Mouse (Mus musculus) activated CD4-positive, CD25-positive, alpha-beta regulatory T cell (primary cell): ENCODE measurements around the gene Izumo2. TPM values are rescaled to one million over a fixed set of nuclear protein-coding genes. Genes with fewer than 3 reads are reported as not detected.

Experiments
- polyA plus RNA-seq, 2 experiments: library from polyadenylated mRNA; unstranded; fragments of 100-300 nt; shearing (Covaris generic); gene quantifications; one replicate each; pipeline ENCODE4 v1.2.1; 2017

Izumo2 gene
- not detected for polyA plus RNA-seq

GRCm38 (mm10) chr7:44708574-44708973, at the start of gene Izumo2:
Gene Izumo2 (plus strand): TSS chr7:44708742.

DNA sequence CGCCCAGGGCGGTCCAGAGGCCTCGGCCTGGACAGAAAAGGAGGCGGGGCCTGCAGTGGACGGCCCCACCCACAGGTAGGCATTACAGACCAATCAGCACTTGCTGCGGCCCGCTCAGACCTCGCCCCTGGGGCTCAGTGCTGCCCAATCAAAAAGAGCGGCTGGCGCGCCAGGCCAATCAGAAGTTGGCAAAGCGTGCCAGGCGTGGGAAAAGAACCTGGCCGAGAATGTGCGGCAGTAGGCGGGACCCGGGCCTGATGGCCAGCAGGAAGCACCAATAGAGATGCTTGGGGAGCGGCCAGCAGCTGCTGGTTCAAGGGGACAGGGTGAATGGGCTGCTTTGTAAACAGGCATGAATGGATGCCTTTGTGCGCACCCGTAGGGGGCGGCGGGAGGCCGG, 37.7 kb upstream of the Izumo2 start, which contains the start of gene Myh14:
Myh14 (minus strand) TSS at position 41 of the 400 bp plus-strand sequence.

GRCm38 (mm10) chr7:44748101-44749044, 39.8 kb downstream of the Izumo2 start, which contains the start of gene Vrk3:
Gene Vrk3 (plus strand): TSS chr7:44748413.

DNA sequence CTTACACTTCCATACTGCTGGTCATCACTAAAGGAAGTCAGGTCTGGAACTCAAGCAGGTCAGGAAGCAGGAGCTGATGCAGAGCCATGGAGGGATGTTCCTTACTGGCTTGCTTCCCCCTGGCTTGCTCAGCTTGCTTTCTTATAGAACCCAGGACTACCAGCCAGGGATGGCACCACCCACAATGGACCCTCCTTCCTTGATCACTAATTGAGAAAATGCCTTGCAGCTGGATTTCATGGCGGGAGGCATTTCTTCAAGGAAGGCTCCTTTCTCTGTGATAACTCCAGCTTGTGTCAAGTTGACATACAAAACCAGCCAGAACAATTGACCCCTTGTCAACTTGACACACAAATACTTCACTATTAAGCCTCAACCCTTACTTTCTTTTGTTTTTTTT, 42.4 kb downstream of the Izumo2 start, which contains the start of gene Zfp473:
Zfp473 (minus strand) TSS at position 101 of the 400 bp plus-strand sequence.

Other genes starting within 250 kb of the Izumo2 start
- gene Aspdh, start 243.4 kb upstream of the Izumo2 start, polyA plus RNA-seq = not detected
- 10 to 100 TPM; 52.4 to 75.0 TPM for gene Josd2, start 240.8 kb upstream of the Izumo2 start, polyA plus RNA-seq
- 100 to 1,000 TPM; 160 to 164 TPM for gene Emc10, start 212.2 kb upstream of the Izumo2 start, polyA plus RNA-seq
- 1 to 10 TPM in 1 of 2 experiments, under 1 TPM in 1; 0.81 to 4.8 TPM for gene Fam71e1, start 212.2 kb upstream of the Izumo2 start, polyA plus RNA-seq
- gene Mybpc2, start 184.1 kb upstream of the Izumo2 start, polyA plus RNA-seq = not detected
- 1 to 10 TPM; 2.1 to 2.8 TPM for gene Spib, start 176.7 kb upstream of the Izumo2 start, polyA plus RNA-seq
- gene Pold1, start 159.9 kb upstream of the Izumo2 start, polyA plus RNA-seq = 10 to 100 TPM; 26.5 to 42.4 TPM
- gene Nr1h2, start 154.8 kb upstream of the Izumo2 start, polyA plus RNA-seq = 100 to 1,000 TPM; 130 to 142 TPM
- gene Napsa, start 136.4 kb upstream of the Izumo2 start, polyA plus RNA-seq = 1 to 10 TPM; 3.1 to 6.6 TPM
- gene Kcnc3, start 118.1 kb upstream of the Izumo2 start, polyA plus RNA-seq = under 1 TPM; 0.07 to 0.10 TPM
- under 1 TPM in 1 of 2 experiments, not detected in 1; 0.26 TPM for gene Myh14, start 37.9 kb upstream of the Izumo2 start, polyA plus RNA-seq
- 10 to 100 TPM; 90.6 to 99.8 TPM for gene Vrk3, start 39.7 kb downstream of the Izumo2 start, polyA plus RNA-seq
- under 1 TPM; 0.38 to 0.87 TPM for gene Zfp473, start 42.3 kb downstream of the Izumo2 start, polyA plus RNA-seq
- 10 to 100 TPM; 43.6 to 48.6 TPM for gene Nup62, start 107.3 kb downstream of the Izumo2 start, polyA plus RNA-seq
- 1 to 10 TPM; 1.6 to 5.2 TPM for gene Il4i1, start 107.6 kb downstream of the Izumo2 start, polyA plus RNA-seq
- under 1 TPM; 0.32 to 0.52 TPM for gene Atf5, start 107.9 kb downstream of the Izumo2 start, polyA plus RNA-seq
- gene Akt1s1, start 140.2 kb downstream of the Izumo2 start, polyA plus RNA-seq = 10 to 100 TPM; 18.0 to 26.0 TPM
- 10 to 100 TPM; 59.0 to 77.7 TPM for gene Tbc1d17, start 140.3 kb downstream of the Izumo2 start, polyA plus RNA-seq
- gene Pnkp, start 148.4 kb downstream of the Izumo2 start, polyA plus RNA-seq = 10 to 100 TPM; 68.0 to 97.8 TPM
- gene Ptov1, start 161.0 kb downstream of the Izumo2 start, polyA plus RNA-seq = 10 to 100 TPM; 19.1 to 21.8 TPM
- gene Med25, start 184.0 kb downstream of the Izumo2 start, polyA plus RNA-seq = 10 to 100 TPM; 53.6 TPM
- gene Fuz, start 187.3 kb downstream of the Izumo2 start, polyA plus RNA-seq = 10 to 100 TPM; 28.0 to 39.1 TPM
- gene Ap2a1, start 220.8 kb downstream of the Izumo2 start, polyA plus RNA-seq = 10 to 100 TPM; 49.1 to 61.7 TPM
- under 1 TPM; 0.14 to 0.18 TPM for gene Tsks, start 234.5 kb downstream of the Izumo2 start, polyA plus RNA-seq